Mouse (Mus musculus) neural tube, embryonic 11.5 days (tissue): ENCODE data around the gene Dennd1b. TPM values are rescaled to one million over a fixed set of nuclear protein-coding genes. Genes with fewer than 3 reads are reported as not detected.

Experiments used
- ATAC-seq: fragments of 200-750 bp; cut with Nextera tagmentation; 2 replicates; pipeline ENCODE4 v1.8.0; 2017; ENCODE audit warnings: moderate number of reproducible peaks, mild to moderate bottlenecking, moderate TSS enrichment, moderate library complexity; ENCODE audit not compliant: insufficient read depth, low FRiP score, low TSS enrichment
- DNase-seq: peaks from one replicate; pipeline ENCODE4 v3.0.0-alpha.2; 2015; ENCODE audit warnings: low spot score
- H3K27ac ChIP-seq: fragments of 300-500 bp; sonication (generic); 2 replicates; pipeline ENCODE4 v1.5.1; 2014; ENCODE audit warnings: low read depth, mild to moderate bottlenecking, low read length
- H3K27me3 ChIP-seq: fragments of 300-500 bp; sonication (generic); 2 replicates; pipeline ENCODE4 v1.6.1; 2014; ENCODE audit warnings: mild to moderate bottlenecking, low read length, mixed read lengths; ENCODE audit not compliant: control insufficient read depth, insufficient read depth
- H3K36me3 ChIP-seq: fragments of 300-500 bp; sonication (generic); 2 replicates; pipeline ENCODE4 v1.6.1; 2014; ENCODE audit warnings: mild to moderate bottlenecking, low read length, moderate library complexity, mixed read lengths; ENCODE audit not compliant: control insufficient read depth, insufficient read depth
- H3K4me1 ChIP-seq: fragments of 300-500 bp; sonication (generic); 2 replicates; pipeline ENCODE4 v1.6.1; 2014; ENCODE audit warnings: low read length, mixed read lengths; ENCODE audit not compliant: control insufficient read depth, insufficient read depth
- H3K4me2 ChIP-seq: fragments of 300-500 bp; sonication (generic); 2 replicates; pipeline ENCODE4 v1.6.1; 2014; ENCODE audit warnings: low read depth, mild to moderate bottlenecking, moderate library complexity
- H3K4me3 ChIP-seq: fragments of 300-500 bp; sonication (generic); 2 replicates; pipeline ENCODE4 v1.5.1; 2014; ENCODE audit warnings: low read depth, low read length
- H3K9ac ChIP-seq: fragments of 300-500 bp; sonication (generic); 2 replicates; pipeline ENCODE4 v1.6.1; 2014; ENCODE audit warnings: mild to moderate bottlenecking, low read length
- H3K9me3 ChIP-seq: fragments of 300-500 bp; sonication (generic); 2 replicates; pipeline ENCODE4 v1.6.1; 2016; ENCODE audit warnings: low read length; ENCODE audit not compliant: control insufficient read depth
- WGBS: fragments of 180-500 bp; shearing (Covaris S2); extraction: QIAGEN DNeasy Blood & Tissue Kit; methylation state at CpG from one replicate; pipeline ENCODE4 v1.1.7; 2014; 5-methylcytosine and 5-hydroxymethylcytosine counted together
- polyA plus RNA-seq: library from polyadenylated mRNA; unstranded; fragments of >200 nt; fragmentation: Nextera tagmentation; extraction: Ambion mirVana; gene quantifications from 2 replicates; pipeline ENCODE4 v1.2.1, GENCODE M21; 2014

Dennd1b gene
- polyA plus RNA-seq = 10.6 and 12.7 TPM in 2 replicates

GRCm38 (mm10) chr1:138963161-138963867 is at the start of gene Dennd1b:
Gene Dennd1b, plus strand, starts transcription at chr1:138963435.
- H3K9me3 ChIP-seq = no peaks in the 10 kb centered on the region
- under 1% methylated on average over 33 of the region's 69 CpGs for WGBS
- ATAC-seq (peak; percentile 76), DNase-seq (peak; percentile 67)
- no peaks in the 10 kb centered on the region for H3K27me3 ChIP-seq
- H3K4me3 ChIP-seq = peak within 1 kb of the TSS; percentile 82
- peak within 1 kb of the TSS; percentile 56 for H3K4me2 ChIP-seq
- no peaks in the 10 kb centered on the region for H3K4me1 ChIP-seq
- peak within 1 kb of the TSS; percentile 85 for H3K27ac ChIP-seq
- H3K9ac ChIP-seq = peak within 1 kb of the TSS; percentile 88
- no peaks in the 10 kb centered on the region for H3K36me3 ChIP-seq

- 93% methylated on average over 3 of the region's 3 CpGs for WGBS
- no peak for ATAC-seq
- Histone ChIP-seq H3K4me2 (no peak overlapping the region), H3K27me3 (no peaks in the 10 kb centered on the region), H3K9ac (no peak overlapping the region), H3K4me3 (no peak overlapping the region), H3K36me3 (no peaks in the 10 kb centered on the region), H3K27ac (no peak overlapping the region), H3K9me3 (no peaks in the 10 kb centered on the region), H3K4me1 (no peaks in the 10 kb centered on the region)
- no peak for DNase-seq
These were observed 47.6 kb upstream of the Dennd1b start for GRCm38 (mm10) chr1:138915596-138915995.

- Histone ChIP-seq H3K9me3 (no peaks in the 10 kb centered on the region), H3K36me3 (no peaks in the 10 kb centered on the region), H3K4me3 (no peak overlapping the region), H3K9ac (no peak overlapping the region), H3K4me2 (no peak overlapping the region), H3K27me3 (no peaks in the 10 kb centered on the region), H3K4me1 (no peaks in the 10 kb centered on the region), H3K27ac (no peak overlapping the region)
- ATAC-seq (no peak), DNase-seq (no peak)
- 80% methylated on average over 5 of the region's 5 CpGs for WGBS
These were observed 43.6 kb upstream of the Dennd1b start for GRCm38 (mm10) chr1:138919601-138920000.

GRCm38 (mm10) chr1:138920082-138920481 is 43.2 kb upstream of the Dennd1b start:
- WGBS = 91% methylated on average over 3 of the region's 3 CpGs
- H3K9me3 ChIP-seq = no peaks in the 10 kb centered on the region

GRCm38 (mm10) chr1:138920799-138921198 is 42.4 kb upstream of the Dennd1b start:
- ATAC-seq (no peak), DNase-seq (no peak)
- Histone ChIP-seq H3K4me2 (no peak overlapping the region), H3K9ac (no peak overlapping the region), H3K9me3 (no peaks in the 10 kb centered on the region), H3K27me3 (no peaks in the 10 kb centered on the region), H3K4me1 (no peaks in the 10 kb centered on the region), H3K4me3 (no peak overlapping the region), H3K27ac (no peak overlapping the region), H3K36me3 (no peaks in the 10 kb centered on the region)
- 93% methylated on average over 1 of the region's 1 CpGs for WGBS

More at GRCm38 (mm10) chr1:138920082-138920481, 43.2 kb upstream of the Dennd1b start:
- no peaks in the 10 kb centered on the region for H3K36me3 ChIP-seq
- H3K4me2 ChIP-seq = no peak overlapping the region
- H3K27ac ChIP-seq = no peak overlapping the region
- H3K4me1 ChIP-seq = no peaks in the 10 kb centered on the region
- H3K4me3 ChIP-seq = no peak overlapping the region
- H3K27me3 ChIP-seq = no peaks in the 10 kb centered on the region
- no peak overlapping the region for H3K9ac ChIP-seq
- ATAC-seq = no peak
- DNase-seq = no peak

- Histone ChIP-seq H3K27ac (no peak overlapping the region), H3K4me2 (no peak overlapping the region), H3K4me1 (no peaks in the 10 kb centered on the region), H3K9me3 (no peaks in the 10 kb centered on the region), H3K27me3 (no peaks in the 10 kb centered on the region), H3K36me3 (no peaks in the 10 kb centered on the region), H3K9ac (no peak overlapping the region), H3K4me3 (no peak overlapping the region)
- 90% methylated on average over 6 of the region's 6 CpGs for WGBS
- no peak for ATAC-seq
- DNase-seq = no peak
These were observed 40.3 kb upstream of the Dennd1b start for GRCm38 (mm10) chr1:138922886-138923285.

GRCm38 (mm10) chr1:138924282-138924681 is 39.0 kb upstream of the Dennd1b start:
- Histone ChIP-seq H3K27me3 (no peaks in the 10 kb centered on the region), H3K9me3 (no peaks in the 10 kb centered on the region), H3K4me1 (no peaks in the 10 kb centered on the region), H3K4me2 (no peak overlapping the region), H3K36me3 (no peaks in the 10 kb centered on the region), H3K9ac (no peak overlapping the region), H3K27ac (no peak overlapping the region), H3K4me3 (no peak overlapping the region)
- no peak for ATAC-seq
- DNase-seq = no peak
- 91% methylated on average over 2 of the region's 2 CpGs for WGBS

- Histone ChIP-seq H3K36me3 (no peaks in the 10 kb centered on the region), H3K4me3 (no peak overlapping the region), H3K27ac (no peak overlapping the region), H3K9me3 (no peaks in the 10 kb centered on the region), H3K9ac (no peak overlapping the region), H3K27me3 (no peaks in the 10 kb centered on the region), H3K4me1 (no peaks in the 10 kb centered on the region), H3K4me2 (no peak overlapping the region)
- DNase-seq (no peak), ATAC-seq (no peak)
- WGBS = 85% methylated on average over 11 of the region's 11 CpGs
These were observed 34.4 kb upstream of the Dennd1b start for GRCm38 (mm10) chr1:138928671-138929483.
